ENCODE assay signal across 10 mouse cellular contexts in the genomic region with DNA sequence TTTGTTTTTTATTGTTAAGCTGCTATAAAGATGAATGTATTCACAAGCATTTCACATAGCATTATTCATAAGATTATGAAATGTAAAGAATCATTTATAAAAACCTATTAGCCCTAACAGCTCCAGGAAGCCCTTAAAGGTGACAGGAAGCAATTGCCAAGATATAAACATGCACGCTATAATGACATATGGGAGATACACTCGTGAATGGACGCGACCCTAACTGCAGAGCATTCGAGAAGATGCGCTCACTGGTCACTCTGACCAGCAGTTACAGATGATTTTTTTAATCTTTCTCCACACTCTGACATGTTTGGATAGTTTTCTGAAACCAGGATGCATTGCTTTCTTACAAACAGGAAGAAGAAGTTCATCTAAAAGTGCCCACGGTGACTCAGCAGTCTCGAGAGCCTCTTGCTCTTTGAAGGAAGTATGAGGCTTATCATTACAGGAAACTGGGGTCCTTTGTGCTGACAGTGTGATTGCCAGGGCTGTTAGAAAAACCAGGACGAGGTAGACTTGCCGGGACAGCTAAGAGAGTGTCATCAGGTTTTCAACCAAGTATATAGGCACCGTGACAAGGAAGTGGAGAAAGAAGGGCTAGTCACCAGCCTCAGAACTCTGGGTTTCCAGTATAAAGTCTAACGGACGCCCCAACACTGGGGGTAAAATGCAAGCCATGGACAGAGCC. TPM values are rescaled to one million over a fixed set of nuclear protein-coding genes. Genes with fewer than 3 reads are reported as not detected.
A peak's percentile ranks its signal among the peaks of the same experiment; 100 is the strongest.
DNase-seq lines count a peak whose midpoint lies in the region; ATAC-seq and TF ChIP-seq lines count a peak whose summit lies in the region.
"Had no signal": no experiment of that assay in that cellular context is flagged by ENCODE, and none has a peak within 500 bp of the region (broad histone marks: within the 10 kb centered on the region; RNA-seq: fewer than 3 reads in every experiment).

No protein-coding gene starts in this region.

- ATAC-seq in lung, embryonic 14.5 days (ENCODE audit: insufficient read depth), result no peak
- peak; percentile 64 for ATAC-seq in liver, embryonic 14.5 days (ENCODE audit: insufficient read depth)
- no peak for ATAC-seq in forebrain, postnatal 0 days
- ATAC-seq in hindbrain, embryonic 12.5 days (ENCODE audit: low FRiP score), result no peak

- no peak overlapping the region for H3K9ac ChIP-seq in lung, embryonic 14.5 days
- H3K9ac ChIP-seq in liver, embryonic 14.5 days (replicated peaks), result peak overlapping the region; percentile 14
- H3K9ac ChIP-seq in forebrain, postnatal 0 days, result no peak overlapping the region
- no peak overlapping the region for H3K9ac ChIP-seq in hindbrain, embryonic 12.5 days
- H3K9ac ChIP-seq: neural tube, embryonic 12.5 days had no signal

- WGBS in lung, embryonic 14.5 days, result 43% methylated on average over 13 of the region's 13 CpGs
- WGBS in liver, embryonic 14.5 days (ENCODE audit: insufficient replicate concordance), result 10% methylated on average over 13 of the region's 13 CpGs
- 85% methylated on average over 13 of the region's 13 CpGs for WGBS in forebrain, postnatal 0 days
- 81% methylated on average over 13 of the region's 13 CpGs for WGBS in hindbrain, embryonic 12.5 days

- H3K36me3 ChIP-seq in lung, embryonic 14.5 days (ENCODE audit: insufficient read depth), result peaks cover 10% of the 10 kb centered on the region; the same call in 1 of the 2 replicates
- H3K36me3 ChIP-seq in erythroblast, embryonic 14.5 days (ENCODE audit: control insufficient read depth), result peaks cover 35% of the 10 kb centered on the region
- no peaks in the 10 kb centered on the region; the same call in 1 of the 2 replicates for H3K36me3 ChIP-seq in liver, embryonic 14.5 days (replicated peaks; ENCODE audit: control insufficient read depth, insufficient read depth, low read depth)
- H3K36me3 ChIP-seq in forebrain, postnatal 0 days (ENCODE audit: insufficient read depth), result no peaks in the 10 kb centered on the region
- no peaks in the 10 kb centered on the region for H3K36me3 ChIP-seq in hindbrain, embryonic 12.5 days

- H3K27ac ChIP-seq in lung, embryonic 14.5 days (ENCODE audit: low read depth), result peak overlapping the region; percentile 60; the same call in 1 of the 2 replicates
- H3K27ac ChIP-seq in liver, embryonic 14.5 days, result peak overlapping the region; percentile 80
- no peak overlapping the region for H3K27ac ChIP-seq in forebrain, postnatal 0 days (ENCODE audit: low read depth, low read length)
- H3K27ac ChIP-seq in hindbrain, embryonic 12.5 days, result no peak overlapping the region
- H3K27ac ChIP-seq: neural tube, embryonic 12.5 days had no signal

- H3K4me2 ChIP-seq in lung, embryonic 14.5 days, result peak overlapping the region; percentile 7
- peak overlapping the region; percentile 58 for H3K4me2 ChIP-seq in liver, embryonic 14.5 days (ENCODE audit: low read depth)
- no peak overlapping the region for H3K4me2 ChIP-seq in forebrain, postnatal 0 days (ENCODE audit: low read depth)
- H3K4me2 ChIP-seq in hindbrain, embryonic 12.5 days (replicated peaks), result no peak overlapping the region
- H3K4me2 ChIP-seq: neural tube, embryonic 12.5 days had no signal

- H3K27me3 ChIP-seq in lung, embryonic 14.5 days (ENCODE audit: insufficient read depth, low read length), result no peaks in the 10 kb centered on the region
- no peaks in the 10 kb centered on the region for H3K27me3 ChIP-seq in erythroblast, embryonic 14.5 days (ENCODE audit: control insufficient read depth)
- H3K27me3 ChIP-seq in liver, embryonic 14.5 days (ENCODE audit: control insufficient read depth, insufficient read depth, low read length), result no peaks in the 10 kb centered on the region
- H3K27me3 ChIP-seq in forebrain, postnatal 0 days (ENCODE audit: insufficient read depth, low read length), result no peaks in the 10 kb centered on the region
- H3K27me3 ChIP-seq in hindbrain, embryonic 12.5 days, result no peaks in the 10 kb centered on the region
- H3K27me3 ChIP-seq: neural tube, embryonic 12.5 days had no signal

- peak; percentile 71 for DNase-seq in lung, embryonic 14.5 days
- DNase-seq in lung, postnatal 14 days, result no peak
- peak; percentile 76 to 80 (median 78) for DNase-seq in liver, embryonic 14.5 days (ENCODE audit: low read depth in 3 of 3, low spot score in 3 of 3)
- DNase-seq in thymus, postnatal 25 days, result peak; percentile 64
- no peak for DNase-seq in forebrain, postnatal 0 days
- DNase-seq in cerebellum, adult 8-10 months, result no peak

- no peak for TF ChIP-seq CTCF in lung, embryonic 14.5 days (IDR thresholded peaks at IDR 0.05; ENCODE audit: low read depth)
- no peak for TF ChIP-seq CTCF in liver, embryonic 14.5 days (IDR thresholded peaks at IDR 0.05; ENCODE audit: low read depth)
- no peak for TF ChIP-seq CTCF in forebrain, postnatal 0 days (IDR thresholded peaks at IDR 0.05; ENCODE audit: low read depth)

- H3K4me1 ChIP-seq in lung, embryonic 14.5 days (ENCODE audit: insufficient read depth), result peaks cover 32% of the 10 kb centered on the region
- peaks cover 81% of the 10 kb centered on the region for H3K4me1 ChIP-seq in erythroblast, embryonic 14.5 days (ENCODE audit: control insufficient read depth)
- peaks cover 40 to 51% of the 10 kb centered on the region in 2 experiments for H3K4me1 ChIP-seq in liver, embryonic 14.5 days (replicated peaks; ENCODE audit: control insufficient read depth in 2 of 2, insufficient read depth in 2 of 2, low read length in 1 of 2)
- no peaks in the 10 kb centered on the region for H3K4me1 ChIP-seq in forebrain, postnatal 0 days (ENCODE audit: insufficient read depth)
- H3K4me1 ChIP-seq in hindbrain, embryonic 12.5 days, result peaks cover 4% of the 10 kb centered on the region; the same call in 1 of the 2 replicates

- peak; percentile 44; the same call in 1 of the 2 replicates for TF ChIP-seq EP300 in liver, embryonic 14.5 days (IDR thresholded peaks at IDR 0.05; ENCODE audit: low read depth)

- no peaks in the 10 kb centered on the region for H3K9me3 ChIP-seq in lung, embryonic 14.5 days (ENCODE audit: low read depth, low read length)
- H3K9me3 ChIP-seq in erythroblast, embryonic 14.5 days (ENCODE audit: control insufficient read depth, low read length), result no peaks in the 10 kb centered on the region
- no peaks in the 10 kb centered on the region for H3K9me3 ChIP-seq in liver, embryonic 14.5 days (ENCODE audit: control insufficient read depth, low read length)
- H3K9me3 ChIP-seq in forebrain, postnatal 0 days (ENCODE audit: low read length), result no peaks in the 10 kb centered on the region
- H3K9me3 ChIP-seq in hindbrain, embryonic 12.5 days (replicated peaks), result no peaks in the 10 kb centered on the region
- H3K9me3 ChIP-seq: neural tube, embryonic 12.5 days had no signal

- no peak overlapping the region for H3K4me3 ChIP-seq in lung, embryonic 14.5 days (ENCODE audit: low read depth, low read length)
- H3K4me3 ChIP-seq in erythroblast, embryonic 14.5 days (replicated peaks), result peak overlapping the region; percentile 49
- H3K4me3 ChIP-seq in liver, embryonic 14.5 days (ENCODE audit: insufficient read depth in 1 of 2, low read depth in 2 of 2, low read length in 2 of 2), result peak overlapping the region; percentile 10 to 47
- H3K4me3 ChIP-seq in forebrain, postnatal 0 days (ENCODE audit: low read depth, low read length), result no peak overlapping the region
- no peak overlapping the region for H3K4me3 ChIP-seq in hindbrain, embryonic 12.5 days
- H3K4me3 ChIP-seq: neural tube, embryonic 12.5 days had no signal

RNA-seq across cellular contexts. Expression of a gene that starts 6.4 kb away (rescaled TPM):
- 2.7 TPM in 2 replicates for polyA plus RNA-seq in lung, embryonic 14.5 days (2014; fragmentation: Nextera tagmentation; extraction: Ambion mirVana)
- polyA plus RNA-seq in erythroblast, embryonic 14.5 days (2012), result 0.01 TPM in 1 of 2 replicates, not detected in the other
- 1.6 and 1.7 TPM in 2 replicates for polyA plus RNA-seq in liver, embryonic 14.5 days (2012; rRNA removed)
- polyA plus RNA-seq in liver, embryonic 14.5 days (2014; fragmentation: Nextera tagmentation; extraction: Ambion mirVana), result 2.6 and 2.9 TPM in 2 replicates
- 1.6 and 7.3 TPM in 2 replicates for total RNA-seq in forebrain, postnatal 0 days (2014; rRNA removed)
- polyA plus RNA-seq in forebrain, postnatal 0 days (2015; fragmentation: Nextera tagmentation; extraction: Ambion mirVana), result 0.45 and 0.48 TPM in 2 replicates
- polyA plus RNA-seq in hindbrain, embryonic 12.5 days (2016; fragmentation: Nextera tagmentation; extraction: Ambion mirVana), result 1.5 and 1.8 TPM in 2 replicates

RNA-seq across cellular contexts. Expression of a gene that starts 8.5 kb away (rescaled TPM):
- 15.0 and 17.6 TPM in 2 replicates for polyA plus RNA-seq in lung, embryonic 14.5 days (2014; fragmentation: Nextera tagmentation; extraction: Ambion mirVana)
- polyA plus RNA-seq in erythroblast, embryonic 14.5 days (2012), result 0.88 and 1.4 TPM in 2 replicates
- polyA plus RNA-seq in liver, embryonic 14.5 days (2012; rRNA removed), result 5.4 and 7.2 TPM in 2 replicates
- polyA plus RNA-seq in liver, embryonic 14.5 days (2014; fragmentation: Nextera tagmentation; extraction: Ambion mirVana), result 4.2 and 6.3 TPM in 2 replicates
- 5.7 and 6.3 TPM in 2 replicates for total RNA-seq in forebrain, postnatal 0 days (2014; rRNA removed)
- polyA plus RNA-seq in forebrain, postnatal 0 days (2015; fragmentation: Nextera tagmentation; extraction: Ambion mirVana), result 4.5 and 5.0 TPM in 2 replicates
- polyA plus RNA-seq in hindbrain, embryonic 12.5 days (2016; fragmentation: Nextera tagmentation; extraction: Ambion mirVana), result 14.4 TPM in 2 replicates

RNA-seq across cellular contexts. Expression of a gene that starts 41.3 kb away (rescaled TPM):
- polyA plus RNA-seq in lung, embryonic 14.5 days (2014; fragmentation: Nextera tagmentation; extraction: Ambion mirVana), result 14.7 and 16.2 TPM in 2 replicates
- polyA plus RNA-seq in erythroblast, embryonic 14.5 days (2012), result 6.8 and 7.5 TPM in 2 replicates
- 17.4 and 21.5 TPM in 2 replicates for polyA plus RNA-seq in liver, embryonic 14.5 days (2012; rRNA removed)
- polyA plus RNA-seq in liver, embryonic 14.5 days (2014; fragmentation: Nextera tagmentation; extraction: Ambion mirVana), result 9.5 and 9.7 TPM in 2 replicates
- total RNA-seq in forebrain, postnatal 0 days (2014; rRNA removed), result 28.4 and 37.3 TPM in 2 replicates
- polyA plus RNA-seq in forebrain, postnatal 0 days (2015; fragmentation: Nextera tagmentation; extraction: Ambion mirVana), result 11.8 and 14.6 TPM in 2 replicates
- 13.1 and 13.6 TPM in 2 replicates for polyA plus RNA-seq in hindbrain, embryonic 12.5 days (2016; fragmentation: Nextera tagmentation; extraction: Ambion mirVana)

RNA-seq across cellular contexts. Expression of a gene that starts 50.6 kb away (rescaled TPM):
- polyA plus RNA-seq in lung, embryonic 14.5 days (2014; fragmentation: Nextera tagmentation; extraction: Ambion mirVana), result not detected in 2 replicates
- polyA plus RNA-seq in erythroblast, embryonic 14.5 days (2012), result not detected in 2 replicates
- polyA plus RNA-seq in liver, embryonic 14.5 days (2012; rRNA removed), result not detected in 2 replicates
- polyA plus RNA-seq in liver, embryonic 14.5 days (2014; fragmentation: Nextera tagmentation; extraction: Ambion mirVana), result not detected in 2 replicates
- total RNA-seq in forebrain, postnatal 0 days (2014; rRNA removed), result not detected in 2 replicates
- polyA plus RNA-seq in forebrain, postnatal 0 days (2015; fragmentation: Nextera tagmentation; extraction: Ambion mirVana), result not detected in 2 replicates
- polyA plus RNA-seq in hindbrain, embryonic 12.5 days (2016; fragmentation: Nextera tagmentation; extraction: Ambion mirVana), result not detected in 2 replicates
- total RNA-seq: adrenal gland, postnatal 36 days had no signal
- polyA plus RNA-seq: neural tube, embryonic 12.5 days had no signal

Comparison
In these comparisons a context has a peak if more than half of its experiments do, and no peak if none do; other contexts are left out.
1. DNase-seq: peak in lung, embryonic 14.5 days (single experiment), liver, embryonic 14.5 days (3 of 3) and thymus, postnatal 25 days (single experiment); none in lung, postnatal 14 days (single experiment), forebrain, postnatal 0 days (single experiment) and cerebellum, adult 8-10 months (single experiment).
2. H3K27ac ChIP-seq: peak in lung, embryonic 14.5 days (single experiment) and liver, embryonic 14.5 days (single experiment); none in forebrain, postnatal 0 days (single experiment) and hindbrain, embryonic 12.5 days (single experiment).
3. H3K4me2 ChIP-seq: peak in lung, embryonic 14.5 days (single experiment) and liver, embryonic 14.5 days (single experiment); none in forebrain, postnatal 0 days (single experiment) and hindbrain, embryonic 12.5 days (single experiment).
4. H3K4me3 ChIP-seq: peak in erythroblast, embryonic 14.5 days (single experiment) and liver, embryonic 14.5 days (2 of 2); none in lung, embryonic 14.5 days (single experiment), forebrain, postnatal 0 days (single experiment) and hindbrain, embryonic 12.5 days (single experiment).